ENCODE assay signal across 8 mouse cellular contexts in the genomic region with DNA sequence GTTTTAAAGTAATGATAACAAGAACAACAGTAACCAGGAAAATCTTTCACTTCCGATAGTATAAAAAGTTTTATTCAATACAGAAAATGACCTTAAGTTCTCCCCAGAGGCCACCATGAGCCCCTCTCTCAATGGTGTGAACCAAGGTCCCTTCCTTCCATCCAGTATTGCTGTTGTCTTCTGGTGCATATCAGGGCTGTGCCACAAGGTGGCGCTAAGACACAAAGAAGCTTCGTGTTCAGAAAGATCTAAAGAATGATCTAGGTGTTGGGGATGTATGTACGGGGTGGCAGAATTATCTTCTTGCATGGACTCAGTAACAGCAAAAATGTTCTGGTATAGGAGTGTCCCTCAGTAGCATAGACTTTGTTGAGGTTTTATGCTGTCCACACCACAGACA.
DNase-seq lines count a peak whose midpoint lies in the region.
"Not testable (repeated sequence)": the region's sequence is repeated elsewhere in the genome, so short reads cannot be mapped to it uniquely, and the experiment has no call there.

No protein-coding gene starts in this region.

- not testable (repeated sequence) for H3K36me3 ChIP-seq in embryonic facial prominence, embryonic 10.5 days (replicated peaks)

- not testable (repeated sequence) for H3K27ac ChIP-seq in embryonic facial prominence, embryonic 10.5 days (replicated peaks)

- H3K9me3 ChIP-seq in embryonic facial prominence, embryonic 10.5 days = not testable (repeated sequence)

- not testable (repeated sequence) for H3K4me3 ChIP-seq in embryonic facial prominence, embryonic 10.5 days

- H3K27me3 ChIP-seq in embryonic facial prominence, embryonic 10.5 days (replicated peaks; ENCODE audit: low read depth, poor library complexity, severe bottlenecking) = not testable (repeated sequence)

- H3K4me1 ChIP-seq in embryonic facial prominence, embryonic 10.5 days = not testable (repeated sequence)

- WGBS in embryonic facial prominence, embryonic 10.5 days = 22% methylated on average over 4 of the region's 4 CpGs

- DNase-seq in ES-CJ7 (ENCODE audit: low read depth, low spot score) = peak; percentile 48
- peak; percentile 30 for DNase-seq in c-Kit-positive CD71-negative TER-119-negative erythroid progenitor cells, embryonic 14.5 days (ENCODE audit: low read depth)
- peak; percentile 66 for DNase-seq in embryonic facial prominence, embryonic 10.5 days (ENCODE audit: low spot score)
- peak; percentile 26 for DNase-seq in heart, postnatal 4 days
- peak; percentile 48 to 58 for DNase-seq in layer of hippocampus, postnatal 10 days (ENCODE audit: low spot score in 2 of 2)
- DNase-seq in lung, postnatal 14 days = peak; percentile 46
- peak; percentile 18 for DNase-seq in right cerebral cortex, adult 18-20 months
- DNase-seq in thymus, postnatal 4 days = peak; percentile 75

Comparison
In these comparisons a context has a peak if more than half of its experiments do, and no peak if none do; other contexts are left out.
1. DNase-seq: peak in every context shown above with its lines; median percentile 75 in thymus, postnatal 4 days; 66 in embryonic facial prominence, embryonic 10.5 days; 53 in layer of hippocampus, postnatal 10 days; 48 in ES-CJ7; 46 in lung, postnatal 14 days; 30 in c-Kit-positive CD71-negative TER-119-negative erythroid progenitor cells, embryonic 14.5 days; 26 in heart, postnatal 4 days; 18 in right cerebral cortex, adult 18-20 months.